Mouse (Mus musculus) bone marrow, adult 2 months (tissue): Measurements from ENCODE around the gene Erc1. TPM values are rescaled to one million over a fixed set of nuclear protein-coding genes. Genes with fewer than 3 reads are reported as not detected.

Experiments
- H3K27ac ChIP-seq: fragments of 200-500 bp; 2 replicates; pipeline ENCODE4 v1.5.1; 2012; ENCODE audit warnings: low read depth, mild to moderate bottlenecking, control low read depth, inconsistent platforms, low read length; ENCODE audit not compliant: control insufficient read depth, poor library complexity, insufficient read depth
- H3K4me1 ChIP-seq: fragments of 200-500 bp; 2 replicates; pipeline ENCODE4 v1.6.1; 2011; ENCODE audit warnings: low read length; ENCODE audit not compliant: control insufficient read depth, insufficient read depth
- H3K4me3 ChIP-seq: fragments of 200-500 bp; replicated peaks from 2 replicates; pipeline ENCODE3; 2011; ENCODE audit warnings: mild to moderate bottlenecking, low read depth, low read length, control low read depth; ENCODE audit not compliant: control insufficient read depth
- CTCF ChIP-seq: fragments of 200-500 bp; IDR thresholded peaks from 2 replicates; pipeline ENCODE4 v1.5.1; 2011; ENCODE audit warnings: low read length, control low read depth; ENCODE audit not compliant: control insufficient read depth, insufficient read depth
- POLR2A ChIP-seq: fragments of 200-500 bp; IDR thresholded peaks from 2 replicates; pipeline ENCODE4 v1.6.1; 2011; ENCODE audit warnings: low read depth, mild to moderate bottlenecking, control low read depth, low read length, borderline replicate concordance; ENCODE audit not compliant: control insufficient read depth
- WGBS: fragments of 180-500 bp; shearing (Covaris S2); methylation state at CpG from one replicate; pipeline ENCODE4 v1.1.7; 2018; 5-methylcytosine and 5-hydroxymethylcytosine counted together
- polyA plus RNA-seq: library from polyadenylated mRNA; stranded (reverse); fragments of >200 nt; gene quantifications from 2 replicates; pipeline ENCODE4 v1.2.4, GENCODE M21; 2011; ENCODE audit warnings: low replicate concordance; ENCODE audit not compliant: missing spikeins, insufficient read depth, insufficient read length

Gene Erc1
- polyA plus RNA-seq, 1 experiment, result 9.8 TPM

DNA sequence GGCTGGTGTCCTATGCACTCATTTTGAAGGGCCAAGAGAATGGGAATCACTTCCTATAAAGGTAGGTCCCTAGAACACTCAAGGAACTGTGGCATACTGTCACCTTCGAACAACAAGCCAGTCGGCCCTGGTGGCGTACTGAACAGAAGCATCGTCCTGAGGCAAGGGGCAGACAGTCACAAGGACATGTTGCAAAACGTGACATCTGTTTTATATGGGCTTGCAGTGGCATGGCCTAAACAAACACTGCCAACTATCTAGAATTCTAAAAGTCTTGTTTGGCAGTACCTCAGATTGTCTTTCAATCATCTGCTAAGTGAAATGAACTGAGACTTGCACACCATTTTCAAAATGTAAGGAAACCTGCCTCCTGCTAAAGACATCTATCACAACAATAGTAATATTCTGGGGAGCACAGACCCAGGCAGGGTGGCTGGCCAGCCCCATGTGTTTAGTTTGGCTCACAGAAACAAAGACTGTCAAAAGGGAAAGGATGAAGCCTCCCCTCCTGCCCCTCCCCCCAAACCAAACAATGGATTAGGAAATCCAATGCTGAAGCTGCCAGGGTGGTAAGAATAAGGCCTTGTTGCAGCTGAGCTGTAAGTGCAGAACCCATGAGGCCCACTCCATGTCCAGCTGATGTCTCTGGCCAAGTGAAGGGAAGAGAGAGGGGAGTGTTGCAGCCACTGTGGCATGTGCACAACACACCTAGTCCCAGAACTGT lies 262.2 kb downstream of the Erc1 start:
- WGBS, result 86% methylated on average over 5 of the region's 5 CpGs
- Histone ChIP-seq H3K4me1 (no peaks in the 10 kb centered on the region; the same call in 1 of the 2 replicates), H3K4me3 (no peak overlapping the region), H3K27ac (no peak overlapping the region)
- no peak for TF ChIP-seq CTCF
- TF ChIP-seq POLR2A, result no peak

DNA sequence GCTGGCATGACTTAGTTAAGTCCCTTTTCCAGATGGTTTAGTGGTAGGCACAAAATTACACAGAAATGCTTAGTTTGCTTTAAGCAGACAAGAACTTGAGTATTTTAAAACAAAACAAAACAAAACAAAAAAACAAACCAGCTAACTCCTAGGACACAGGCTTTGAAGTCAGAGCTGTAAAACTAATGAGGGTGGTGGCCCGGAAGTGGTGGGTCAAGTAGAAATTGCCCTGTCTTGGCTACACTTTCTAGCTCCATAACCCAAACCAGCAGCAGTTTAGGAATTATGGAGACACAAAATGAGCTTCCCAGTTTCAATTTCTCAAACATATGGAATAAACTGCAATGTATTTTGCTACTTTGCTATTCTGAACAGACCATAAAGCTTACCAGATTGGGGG lies 263.9 kb downstream of the Erc1 start:
- TF ChIP-seq CTCF (no peak), POLR2A (no peak)
- Histone ChIP-seq H3K4me3 (no peak overlapping the region), H3K4me1 (no peaks in the 10 kb centered on the region; the same call in 1 of the 2 replicates), H3K27ac (no peak overlapping the region)
- WGBS, result 79% methylated on average over 1 of the region's 1 CpGs

DNA sequence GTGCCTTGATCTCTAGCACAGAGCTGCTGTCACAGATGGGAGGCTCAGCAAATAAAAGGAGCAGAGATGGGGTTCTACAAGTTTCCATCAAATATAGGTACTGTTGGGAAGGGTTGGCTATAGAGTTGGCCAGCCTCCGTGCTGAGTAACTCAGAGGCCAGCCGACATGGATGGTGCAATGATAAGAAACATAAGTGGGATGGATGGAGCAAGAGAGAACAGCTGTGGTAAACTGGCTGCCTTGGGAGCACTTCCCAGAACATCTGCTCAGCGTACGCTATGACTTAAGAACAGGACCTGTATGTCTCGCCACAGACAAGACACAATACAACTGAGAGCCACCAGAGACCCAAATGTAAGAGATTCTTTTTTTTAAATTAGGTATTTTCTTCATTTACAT lies 264.8 kb downstream of the Erc1 start:
- no peak for TF ChIP-seq POLR2A
- TF ChIP-seq CTCF, result no peak
- Histone ChIP-seq H3K27ac (no peak overlapping the region), H3K4me1 (no peaks in the 10 kb centered on the region; the same call in 1 of the 2 replicates), H3K4me3 (no peak overlapping the region)
- 84% methylated on average over 5 of the region's 5 CpGs for WGBS

DNA sequence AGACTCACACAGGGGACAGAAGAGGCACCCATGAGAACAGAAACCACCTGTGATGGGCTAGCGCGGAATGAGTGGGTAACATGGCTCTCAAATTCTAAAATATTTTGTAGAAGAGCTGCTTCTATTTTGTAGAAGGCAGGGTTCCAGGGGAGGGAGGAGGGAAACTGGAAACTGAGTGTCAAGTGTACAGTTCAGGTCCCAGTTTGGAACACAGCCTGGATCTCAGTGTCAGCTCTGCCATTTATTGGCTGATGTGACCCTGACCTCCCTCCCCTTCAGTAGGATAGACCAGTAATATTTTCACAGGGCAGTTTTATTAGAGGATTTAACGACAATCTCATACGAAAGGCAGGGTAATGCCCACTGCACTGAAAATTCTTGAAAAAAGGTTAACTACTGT lies 271.3 kb downstream of the Erc1 start:
- no peak overlapping the region for H3K27ac ChIP-seq
- 88% methylated on average over 4 of the region's 4 CpGs for WGBS
- TF ChIP-seq POLR2A (no peak), CTCF (no peak)

DNA sequence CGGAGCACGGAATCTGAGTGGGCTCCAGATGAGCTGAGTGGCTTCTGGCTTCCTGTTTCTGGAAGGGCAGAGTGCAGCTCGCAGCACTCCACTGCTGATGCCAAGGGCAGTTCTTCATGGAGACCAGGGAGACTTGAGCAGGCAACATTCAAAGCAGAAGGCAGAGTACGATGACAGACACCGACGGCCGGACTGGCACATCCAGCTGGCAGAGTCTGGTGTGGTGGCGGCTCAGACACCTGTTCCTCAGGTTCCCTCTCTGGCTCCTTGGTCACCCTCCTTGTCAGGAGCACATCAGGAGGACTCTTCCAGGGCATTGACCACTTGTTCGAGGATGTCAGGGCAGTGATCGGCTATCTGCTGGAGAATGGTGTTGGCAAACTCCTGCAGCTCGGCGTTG lies 272.6 kb downstream of the Erc1 start:
- TF ChIP-seq CTCF (no peak), POLR2A (no peak)
- WGBS, result 92% methylated on average over 12 of the region's 12 CpGs
- Histone ChIP-seq H3K27ac (no peak overlapping the region), H3K4me1 (no peaks in the 10 kb centered on the region), H3K4me3 (no peak overlapping the region)

More for the DNA sequence above, 271.3 kb downstream of the Erc1 start:
- H3K4me3 ChIP-seq, result no peak overlapping the region
- no peaks in the 10 kb centered on the region for H3K4me1 ChIP-seq

DNA sequence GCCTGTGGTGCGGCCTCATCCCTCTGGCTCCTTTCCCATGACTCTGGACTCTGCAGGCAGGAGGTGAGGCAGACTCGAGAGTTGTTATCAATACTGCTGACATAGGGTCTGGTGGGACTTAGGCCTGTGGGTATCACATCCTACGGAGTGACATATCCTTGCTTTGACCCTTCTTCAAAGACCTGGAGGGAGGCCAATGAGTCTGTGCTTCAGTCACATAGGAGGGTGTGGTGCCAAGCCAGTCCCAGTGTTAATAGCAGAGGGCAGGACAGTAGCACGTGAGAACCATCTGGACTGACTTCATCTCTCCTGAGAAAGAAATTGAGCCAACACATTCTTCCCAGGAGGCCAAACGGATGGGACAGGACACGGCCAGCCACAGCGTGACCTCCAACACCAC lies 275.7 kb downstream of the Erc1 start:
- Histone ChIP-seq H3K4me3 (no peak overlapping the region), H3K27ac (no peak overlapping the region), H3K4me1 (no peaks in the 10 kb centered on the region)
- TF ChIP-seq CTCF (no peak), POLR2A (no peak)
- 76% methylated on average over 7 of the region's 7 CpGs for WGBS

DNA sequence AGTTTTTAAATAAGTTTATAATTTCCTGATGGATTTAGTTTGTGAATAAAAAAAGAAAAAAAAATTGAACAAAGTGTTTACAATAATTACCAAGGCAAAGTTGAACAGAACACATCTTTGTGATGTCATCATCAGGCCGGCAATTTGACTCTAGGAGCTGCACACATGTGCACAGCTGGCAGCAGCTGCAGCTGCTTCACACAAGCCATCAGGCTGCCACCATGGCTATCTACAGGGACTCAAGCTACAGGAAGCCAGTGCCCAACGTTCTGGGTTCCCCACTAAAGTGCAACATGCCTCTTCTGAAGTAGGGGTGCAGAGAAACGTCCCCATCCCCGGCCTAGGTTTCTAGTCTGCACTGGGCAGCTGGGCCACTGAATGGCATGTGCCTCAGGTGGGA lies 277.2 kb downstream of the Erc1 start:
- Histone ChIP-seq H3K4me3 (no peak overlapping the region), H3K4me1 (no peaks in the 10 kb centered on the region), H3K27ac (no peak overlapping the region)
- TF ChIP-seq POLR2A, result no peak
- TF ChIP-seq CTCF, result no peak
- WGBS, result 66% methylated on average over 4 of the region's 4 CpGs

DNA sequence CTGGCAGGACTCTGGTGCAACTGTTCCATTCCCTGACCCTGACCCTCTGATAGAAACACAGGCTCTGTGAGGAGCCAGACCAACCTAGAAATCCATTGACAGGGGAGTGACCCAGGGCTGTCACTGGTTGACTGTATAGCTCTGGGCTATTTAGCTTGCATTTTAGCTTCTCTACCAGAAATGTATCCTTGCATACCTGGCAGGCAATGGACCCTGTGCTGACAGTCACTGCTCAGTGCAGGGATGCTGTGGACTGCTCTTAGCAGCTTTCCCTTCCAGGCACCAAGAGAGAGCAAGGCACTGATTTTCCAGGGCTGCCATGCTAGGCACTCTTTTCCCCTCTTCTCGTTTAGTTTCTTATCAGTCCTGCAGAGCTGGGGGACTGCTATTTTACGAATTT lies 279.6 kb downstream of the Erc1 start:
- no peak overlapping the region for H3K4me3 ChIP-seq
- WGBS, result 72% methylated on average over 2 of the region's 2 CpGs
- no peaks in the 10 kb centered on the region for H3K4me1 ChIP-seq
- H3K27ac ChIP-seq, result no peak overlapping the region
- TF ChIP-seq CTCF (no peak), POLR2A (no peak)
